Mouse (Mus musculus): Measurements from ENCODE around the gene Mast4. TPM values are rescaled to one million over a fixed set of nuclear protein-coding genes. Genes with fewer than 3 reads are reported as not detected.

Mast4 gene
- polyA plus RNA-seq, 1 experiment, result 0.27 TPM

DNA sequence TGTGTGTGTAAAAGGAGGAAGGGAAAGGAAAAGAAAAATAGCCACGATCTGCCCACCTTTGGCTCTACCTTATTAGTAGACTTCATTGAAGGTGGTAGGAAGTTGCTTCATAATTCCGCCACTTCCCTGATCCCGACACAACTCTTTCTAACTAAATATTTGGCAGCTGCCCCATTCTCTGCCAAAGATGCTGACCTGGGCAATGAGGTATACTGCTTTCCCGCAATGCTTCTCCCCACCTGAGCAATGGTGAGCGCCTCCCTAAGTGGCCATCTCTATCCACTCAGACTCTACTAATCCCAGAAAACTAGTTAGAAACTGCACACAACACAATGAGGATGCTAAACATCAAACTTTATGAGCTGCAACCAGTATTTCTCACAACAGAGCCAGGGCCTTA is 129.1 kb downstream of the Mast4 start:
- Histone ChIP-seq H3K4me1 (ENCODE audit: control insufficient read depth, insufficient read depth, low read length) (no peaks in the 10 kb centered on the region), H3K27ac (ENCODE audit: insufficient read depth, low read depth, low read length) (no peak overlapping the region), H3K4me3 (ENCODE audit: insufficient read depth, low read length) (no peak overlapping the region)
- no peak for TF ChIP-seq CTCF (IDR thresholded peaks at IDR 0.05; ENCODE audit: low read depth, low read length)
- no peak for TF ChIP-seq POLR2A (IDR thresholded peaks at IDR 0.05; ENCODE audit: borderline replicate concordance, low read depth, low read length)

DNA sequence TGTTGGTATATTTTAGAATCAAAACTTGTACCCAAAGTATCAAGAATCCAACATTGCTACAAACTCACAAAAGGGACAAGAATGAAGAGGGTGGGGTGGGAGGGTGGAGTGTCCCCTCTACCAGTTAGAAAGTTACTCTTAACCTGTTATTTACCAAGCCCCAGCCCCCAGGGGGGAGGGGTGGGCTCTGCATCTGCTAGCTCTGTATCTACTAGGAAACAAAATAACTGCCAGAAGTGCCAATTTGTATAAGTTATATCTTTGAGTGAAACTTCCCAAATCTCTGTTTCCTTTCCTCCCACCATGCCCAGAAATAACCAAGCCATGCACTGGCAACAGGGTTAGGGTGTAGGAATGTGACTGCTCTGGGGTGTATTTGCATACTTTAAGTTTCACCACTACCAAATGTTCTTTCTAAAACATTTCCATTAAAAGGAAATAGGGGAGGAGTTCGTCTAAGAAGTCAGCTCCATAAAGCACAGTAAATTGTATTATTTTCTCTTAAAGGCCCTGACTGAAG is 130.9 kb downstream of the Mast4 start:
- TF ChIP-seq POLR2A (IDR thresholded peaks at IDR 0.05; ENCODE audit: borderline replicate concordance, low read depth, low read length), result no peak
- no peak for TF ChIP-seq CTCF (IDR thresholded peaks at IDR 0.05; ENCODE audit: low read depth, low read length)
- Histone ChIP-seq H3K4me1 (ENCODE audit: control insufficient read depth, insufficient read depth, low read length) (no peaks in the 10 kb centered on the region), H3K4me3 (ENCODE audit: insufficient read depth, low read length) (no peak overlapping the region), H3K27ac (ENCODE audit: insufficient read depth, low read depth, low read length) (no peak overlapping the region)

DNA sequence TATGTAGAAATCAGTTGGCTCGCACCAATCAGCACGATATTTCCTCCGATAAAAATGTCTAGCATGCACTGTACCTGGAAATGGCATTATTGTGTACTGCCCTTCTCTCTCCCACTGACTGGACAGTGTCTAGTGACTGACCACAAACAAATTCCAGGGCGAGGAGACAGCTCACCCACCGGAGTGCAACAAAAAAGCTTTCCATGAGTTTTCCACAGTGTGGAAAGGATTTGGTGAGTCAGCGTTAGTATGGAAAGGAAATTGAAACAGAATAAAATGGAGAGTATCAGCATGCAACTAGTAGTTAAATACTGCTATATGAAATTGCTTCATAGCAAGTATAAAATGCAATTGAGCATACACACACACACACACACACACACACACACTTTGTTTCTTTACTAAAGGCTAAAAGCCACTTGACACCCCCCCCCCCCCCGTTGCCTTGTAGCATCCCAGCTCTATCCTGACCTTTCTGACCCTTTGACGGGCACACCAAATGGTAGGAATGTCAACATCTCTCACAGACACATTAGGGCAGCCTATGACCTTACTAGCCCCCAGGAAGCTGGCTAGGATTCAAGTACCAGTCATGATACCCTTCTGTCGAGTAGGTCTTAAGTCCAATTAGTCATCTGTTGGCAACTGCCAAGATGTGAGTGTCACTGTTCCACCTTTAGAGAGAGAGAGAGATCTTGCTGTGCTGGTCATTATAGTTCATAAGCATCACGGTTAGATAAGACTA is 133.1 kb downstream of the Mast4 start:
- no peak overlapping the region for H3K27ac ChIP-seq (ENCODE audit: insufficient read depth, low read depth, low read length)
- TF ChIP-seq CTCF (IDR thresholded peaks at IDR 0.05; ENCODE audit: low read depth, low read length) (no peak), POLR2A (IDR thresholded peaks at IDR 0.05; ENCODE audit: borderline replicate concordance, low read depth, low read length) (no peak)
- H3K4me3 ChIP-seq (ENCODE audit: insufficient read depth, low read length), result no peak overlapping the region
- H3K4me1 ChIP-seq (ENCODE audit: control insufficient read depth, insufficient read depth, low read length), result no peaks in the 10 kb centered on the region

DNA sequence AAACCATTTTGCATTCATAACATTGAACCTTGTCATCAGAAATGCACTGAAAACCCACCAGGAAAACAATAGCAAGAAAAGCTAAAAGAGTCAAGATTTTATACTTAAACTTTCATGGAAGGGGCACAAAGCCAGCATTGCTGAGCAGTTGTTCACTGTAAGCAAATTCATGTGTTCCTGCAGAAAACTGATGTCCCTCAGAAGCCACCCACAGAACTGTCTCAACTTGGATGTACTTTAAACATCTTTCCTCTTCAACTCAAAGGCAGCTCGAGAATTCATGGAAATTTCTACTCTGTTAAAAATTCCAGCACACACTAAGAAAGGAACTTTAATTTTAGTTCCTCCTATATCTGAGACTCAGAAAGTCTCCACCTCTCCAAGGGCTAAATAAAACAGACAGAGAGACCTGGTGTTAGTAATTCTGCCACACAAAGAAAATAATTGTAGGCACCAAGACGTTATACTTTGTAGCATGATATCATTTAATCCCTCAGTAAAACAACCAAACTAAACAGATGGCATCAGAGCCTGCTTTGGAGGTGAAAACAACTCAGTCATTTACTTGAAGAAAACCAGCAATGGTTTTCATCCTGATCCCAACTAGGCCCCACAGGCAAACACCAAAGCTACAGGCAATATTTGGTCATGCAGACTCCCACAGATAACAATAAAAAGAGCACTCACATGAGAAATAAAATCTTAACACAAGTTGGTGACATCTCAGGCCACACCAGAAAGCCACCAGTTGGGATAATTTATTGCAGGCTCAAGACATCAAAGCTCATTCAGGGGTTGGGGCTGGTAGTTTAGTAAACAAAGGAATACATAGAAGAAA is 134.3 kb downstream of the Mast4 start:
- no peak overlapping the region for H3K4me3 ChIP-seq (ENCODE audit: insufficient read depth, low read length)
- H3K27ac ChIP-seq (ENCODE audit: insufficient read depth, low read depth, low read length), result no peak overlapping the region
- H3K4me1 ChIP-seq (ENCODE audit: control insufficient read depth, insufficient read depth, low read length), result no peaks in the 10 kb centered on the region
- TF ChIP-seq POLR2A (IDR thresholded peaks at IDR 0.05; ENCODE audit: borderline replicate concordance, low read depth, low read length), result no peak
- TF ChIP-seq CTCF (IDR thresholded peaks at IDR 0.05; ENCODE audit: low read depth, low read length), result no peak

DNA sequence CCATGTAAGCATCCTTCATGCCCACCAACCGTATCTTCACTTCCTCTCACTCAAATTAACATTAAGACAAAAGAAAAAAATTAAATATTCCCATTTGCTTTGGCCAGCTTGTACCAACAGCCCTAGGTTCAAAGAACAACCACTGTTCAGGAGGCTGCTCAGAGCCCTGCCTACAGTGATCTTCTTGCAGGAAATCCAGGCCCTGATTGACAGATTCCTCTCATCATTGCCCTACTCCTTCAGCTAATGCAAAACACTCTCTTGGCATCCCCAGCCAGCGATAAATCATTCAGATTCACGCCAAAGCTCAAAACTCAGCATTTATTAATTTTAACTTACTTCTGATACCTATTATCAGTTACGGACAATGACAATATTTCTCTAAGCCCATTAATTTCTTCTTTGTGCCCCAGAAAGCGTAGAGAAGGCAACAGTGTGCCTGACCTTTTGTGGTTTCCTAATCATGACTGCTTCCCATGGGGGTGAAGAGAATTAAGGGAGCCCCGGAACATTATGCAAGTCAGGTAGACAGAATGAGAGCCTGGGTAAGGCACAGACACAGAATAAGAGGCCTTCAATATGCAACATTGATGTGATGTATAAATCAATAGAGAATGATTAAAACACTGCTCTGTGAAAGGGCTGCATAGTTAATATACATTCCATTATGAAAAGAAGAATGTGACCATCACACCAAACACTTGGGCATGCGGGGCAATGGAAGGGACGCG is 135.9 kb downstream of the Mast4 start:
- no peak overlapping the region for H3K27ac ChIP-seq (ENCODE audit: insufficient read depth, low read depth, low read length)
- no peak overlapping the region for H3K4me3 ChIP-seq (ENCODE audit: insufficient read depth, low read length)
- no peaks in the 10 kb centered on the region for H3K4me1 ChIP-seq (ENCODE audit: control insufficient read depth, insufficient read depth, low read length)
- TF ChIP-seq CTCF (IDR thresholded peaks at IDR 0.05; ENCODE audit: low read depth, low read length), result no peak
- TF ChIP-seq POLR2A (IDR thresholded peaks at IDR 0.05; ENCODE audit: borderline replicate concordance, low read depth, low read length), result no peak

DNA sequence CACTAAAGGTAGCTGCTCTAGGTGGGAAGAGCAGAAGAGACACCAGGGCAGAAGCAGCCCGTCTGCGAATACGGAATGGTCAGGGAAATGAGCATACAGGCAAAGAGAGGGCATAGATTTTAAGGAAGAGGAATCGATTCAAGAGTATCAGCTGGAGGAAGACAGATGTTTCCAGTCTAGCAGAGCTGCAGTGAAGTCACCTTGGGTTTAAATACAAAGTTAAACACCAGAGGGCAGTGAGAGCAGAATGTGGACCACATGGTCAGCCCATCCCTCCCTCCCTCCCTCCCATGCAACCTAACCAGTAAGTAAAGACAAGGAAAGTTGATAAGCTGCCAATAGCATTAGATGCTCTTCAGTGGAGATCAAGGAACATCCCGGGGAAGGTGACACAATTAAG is 138.0 kb downstream of the Mast4 start:
- Histone ChIP-seq H3K4me1 (ENCODE audit: control insufficient read depth, insufficient read depth, low read length) (no peaks in the 10 kb centered on the region), H3K4me3 (ENCODE audit: insufficient read depth, low read length) (no peak overlapping the region), H3K27ac (ENCODE audit: insufficient read depth, low read depth, low read length) (no peak overlapping the region)
- TF ChIP-seq POLR2A (IDR thresholded peaks at IDR 0.05; ENCODE audit: borderline replicate concordance, low read depth, low read length), result no peak
- no peak for TF ChIP-seq CTCF (IDR thresholded peaks at IDR 0.05; ENCODE audit: low read depth, low read length)

DNA sequence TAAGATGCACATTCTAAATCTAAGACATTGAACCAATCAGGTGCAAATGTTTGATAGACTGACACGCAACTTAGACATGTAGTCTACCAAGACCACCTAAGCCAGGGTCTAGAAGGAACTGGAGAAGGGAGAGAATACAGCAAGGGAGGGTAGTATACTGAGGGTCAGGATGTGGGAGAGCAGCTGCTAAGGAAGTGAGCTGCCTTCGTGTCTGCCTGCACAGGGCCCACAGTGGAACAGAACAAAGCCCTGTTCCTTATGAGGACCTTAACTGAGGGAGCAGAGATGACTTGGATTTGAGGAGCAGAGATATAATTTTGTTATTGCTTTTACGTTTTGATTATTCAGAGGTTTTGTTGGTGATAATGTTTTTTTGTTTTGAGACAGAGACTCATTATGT is 138.4 kb downstream of the Mast4 start:
- H3K27ac ChIP-seq (ENCODE audit: insufficient read depth, low read depth, low read length), result no peak overlapping the region
- no peak overlapping the region for H3K4me3 ChIP-seq (ENCODE audit: insufficient read depth, low read length)
- no peaks in the 10 kb centered on the region for H3K4me1 ChIP-seq (ENCODE audit: control insufficient read depth, insufficient read depth, low read length)
- no peak for TF ChIP-seq CTCF (IDR thresholded peaks at IDR 0.05; ENCODE audit: low read depth, low read length)
- TF ChIP-seq POLR2A (IDR thresholded peaks at IDR 0.05; ENCODE audit: borderline replicate concordance, low read depth, low read length), result no peak

DNA sequence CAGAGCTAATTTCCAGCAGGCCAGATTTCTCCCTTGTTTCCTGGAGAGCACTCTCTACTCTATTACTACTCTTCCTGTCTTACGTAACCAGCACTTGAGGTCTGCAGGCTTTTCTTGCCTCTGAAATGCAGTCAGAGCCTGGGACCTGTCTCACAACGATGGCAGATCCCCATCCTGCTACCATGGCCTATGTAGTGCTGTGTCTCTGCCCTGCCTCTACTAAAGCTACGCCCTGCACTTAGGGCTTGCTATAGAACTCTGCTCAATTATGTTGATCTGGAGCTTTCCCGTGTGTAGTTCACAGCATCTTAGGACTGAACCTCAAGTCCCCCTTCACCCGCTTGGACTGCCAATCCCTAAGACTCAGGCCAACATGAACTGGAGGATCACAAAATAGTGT is 150.7 kb downstream of the Mast4 start:
- Histone ChIP-seq H3K4me1 (ENCODE audit: control insufficient read depth, insufficient read depth, low read length) (no peaks in the 10 kb centered on the region), H3K4me3 (ENCODE audit: insufficient read depth, low read length) (no peak overlapping the region), H3K27ac (ENCODE audit: insufficient read depth, low read depth, low read length) (no peak overlapping the region)
- no peak for TF ChIP-seq CTCF (IDR thresholded peaks at IDR 0.05; ENCODE audit: low read depth, low read length)
- no peak for TF ChIP-seq POLR2A (IDR thresholded peaks at IDR 0.05; ENCODE audit: borderline replicate concordance, low read depth, low read length)

DNA sequence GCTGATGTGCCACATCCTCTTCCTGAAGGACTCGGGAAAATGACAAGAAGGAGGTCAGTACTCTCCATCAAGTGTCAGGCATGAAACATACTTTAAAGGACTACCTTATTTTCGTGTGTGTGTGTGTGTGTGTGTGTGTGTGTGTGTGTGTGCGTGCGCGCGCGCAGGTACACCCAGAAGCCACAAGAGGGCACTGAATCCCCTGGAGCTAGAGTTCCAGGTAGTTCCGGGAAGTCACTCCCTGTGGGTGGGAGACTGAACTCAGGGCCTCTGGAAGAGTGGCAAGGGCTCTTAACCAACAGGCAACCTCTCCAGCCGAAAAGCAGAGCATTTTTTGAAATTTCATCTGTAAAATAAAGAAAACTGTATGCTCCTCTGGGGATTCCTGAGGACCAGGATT is 152.5 kb downstream of the Mast4 start:
- TF ChIP-seq POLR2A (IDR thresholded peaks at IDR 0.05; ENCODE audit: borderline replicate concordance, low read depth, low read length), result no peak
- no peak for TF ChIP-seq CTCF (IDR thresholded peaks at IDR 0.05; ENCODE audit: low read depth, low read length)
- no peak overlapping the region for H3K27ac ChIP-seq (ENCODE audit: insufficient read depth, low read depth, low read length)

More for the DNA sequence above, 152.5 kb downstream of the Mast4 start:
- H3K4me3 ChIP-seq (ENCODE audit: insufficient read depth, low read length), result no peak overlapping the region
- no peaks in the 10 kb centered on the region for H3K4me1 ChIP-seq (ENCODE audit: control insufficient read depth, insufficient read depth, low read length)
